Mouse (Mus musculus) G1E (cell line): Measurements from ENCODE around the gene Gm26602. TPM values are rescaled to one million over a fixed set of nuclear protein-coding genes. Genes with fewer than 3 reads are reported as not detected.

Source experiments
- ATAC-seq: 2 replicates; pipeline ENCODE4 v1.8.0; 2016; ENCODE audit warnings: mild to moderate bottlenecking; ENCODE audit not compliant: insufficient number of reproducible peaks, poor library complexity, low FRiP score, severe bottlenecking; ENCODE audit errors: extremely low read depth
- DNase-seq: peaks from one replicate; pipeline ENCODE4 v3.0.0; 2012; ENCODE audit warnings: low spot score
- H3K27me3 ChIP-seq: 2 replicates; pipeline ENCODE4 v1.6.1; 2012; ENCODE audit warnings: mild to moderate bottlenecking, low read length, inconsistent platforms; ENCODE audit not compliant: insufficient read depth
- H3K36me3 ChIP-seq: replicated peaks from 2 replicates; pipeline ENCODE3; 2012; ENCODE audit warnings: mild to moderate bottlenecking, inconsistent platforms
- H3K4me1 ChIP-seq: 2 replicates; pipeline ENCODE4 v1.6.1; 2012; ENCODE audit warnings: low read depth, low read length, inconsistent platforms, mixed read lengths; ENCODE audit not compliant: insufficient read depth
- H3K4me3 ChIP-seq: 2 replicates; pipeline ENCODE4 v1.5.1; 2012; ENCODE audit warnings: low read depth, mild to moderate bottlenecking, inconsistent platforms, low read length, moderate library complexity, mixed read lengths
- H3K9me3 ChIP-seq: replicated peaks from 2 replicates; pipeline ENCODE4 v1.6.1; 2012; ENCODE audit warnings: inconsistent platforms
- CTCF ChIP-seq: IDR thresholded peaks from 2 replicates; pipeline ENCODE4 v1.5.1; 2012; ENCODE audit warnings: low read depth, low read length, inconsistent platforms, mixed read lengths
- GATA1 ChIP-seq: IDR thresholded peaks from 2 replicates; pipeline ENCODE4 v1.6.1; 2012; ENCODE audit warnings: borderline replicate concordance, low read length, inconsistent platforms, mixed read lengths
- GATA2 ChIP-seq: IDR thresholded peaks from 2 replicates; pipeline ENCODE4 v1.6.1; 2012; ENCODE audit warnings: low read depth, low read length, inconsistent platforms, borderline replicate concordance
- POLR2AphosphoS5 ChIP-seq: IDR thresholded peaks from 2 replicates; pipeline ENCODE4 v1.6.1; 2012; ENCODE audit warnings: low read depth, low read length, inconsistent platforms; ENCODE audit not compliant: insufficient replicate concordance
- TAL1 ChIP-seq: conservative IDR thresholded peaks from 2 replicates; pipeline ENCODE4 v1.6.1; 2012; ENCODE audit warnings: low read depth, low read length, inconsistent platforms, mixed read lengths
- polyA plus RNA-seq: library from polyadenylated mRNA; stranded (reverse); fragments of >175 nt; gene quantifications from 2 replicates; pipeline ENCODE4 v1.2.3, GENCODE M21; 2012
- total RNA-seq, 2 experiments: library from RNA; stranded (forward) in 1 of 2; stranded (reverse) in 1 of 2; fragments of 200-1000 nt in 1 of 2; fragments of >200 nt in 1 of 2; fragmentation: Nextera tagmentation in 1 of 2; gene quantifications; 2 replicates each; pipeline ENCODE4 v1.2.3; 2014 to 2017

Gene Gm26602
- total and polyA plus RNA-seq, 3 experiments, result 0.41 TPM; not detected in 2

GRCm38 (mm10) chr10:79929967-79930825, 19.5 kb downstream of the Gm26602 start:
- H3K36me3 ChIP-seq, result peaks cover 61% of the 10 kb centered on the region
- no peaks in the 10 kb centered on the region for H3K9me3 ChIP-seq
- ATAC-seq (no peak), DNase-seq (no peak)
- H3K4me1 ChIP-seq, result peaks cover 77% of the 10 kb centered on the region
- no peak overlapping the region; the same call in 1 of the 2 replicates for H3K4me3 ChIP-seq
- no peak for TF ChIP-seq POLR2AphosphoS5
- no peak for TF ChIP-seq GATA2
- TF ChIP-seq TAL1, result no peak
- no peak for TF ChIP-seq CTCF
- TF ChIP-seq GATA1, result no peak
- H3K27me3 ChIP-seq, result no peaks in the 10 kb centered on the region

GRCm38 (mm10) chr10:79930826-79931186, 20.1 kb downstream of the Gm26602 start:
- Histone ChIP-seq H3K36me3 (peaks cover 67% of the 10 kb centered on the region), H3K27me3 (no peaks in the 10 kb centered on the region), H3K4me3 (no peak overlapping the region; the same call in 1 of the 2 replicates), H3K4me1 (peaks cover 79% of the 10 kb centered on the region), H3K9me3 (no peaks in the 10 kb centered on the region)
- TF ChIP-seq CTCF, result no peak
- no peak for TF ChIP-seq TAL1
- TF ChIP-seq GATA1, result no peak
- TF ChIP-seq GATA2, result no peak
- no peak for TF ChIP-seq POLR2AphosphoS5
- DNase-seq (no peak), ATAC-seq (no peak)

GRCm38 (mm10) chr10:79931797-79932196, 21.1 kb downstream of the Gm26602 start:
- no peak for TF ChIP-seq CTCF
- TF ChIP-seq GATA1, result no peak
- TF ChIP-seq POLR2AphosphoS5, result no peak
- TF ChIP-seq GATA2, result no peak
- TF ChIP-seq TAL1, result no peak
- no peak for DNase-seq
- peaks cover 80% of the 10 kb centered on the region for H3K4me1 ChIP-seq
- peaks cover 77% of the 10 kb centered on the region for H3K36me3 ChIP-seq
- no peak for ATAC-seq
- H3K9me3 ChIP-seq, result no peaks in the 10 kb centered on the region
- no peaks in the 10 kb centered on the region for H3K27me3 ChIP-seq
- no peak overlapping the region for H3K4me3 ChIP-seq

- no peak for DNase-seq
- no peak for ATAC-seq
- peaks cover 86% of the 10 kb centered on the region for H3K36me3 ChIP-seq
- no peaks in the 10 kb centered on the region for H3K27me3 ChIP-seq
- H3K9me3 ChIP-seq, result no peaks in the 10 kb centered on the region
- TF ChIP-seq TAL1, result no peak
- TF ChIP-seq CTCF, result no peak
- no peak for TF ChIP-seq POLR2AphosphoS5
- no peak for TF ChIP-seq GATA2
- no peak for TF ChIP-seq GATA1
- H3K4me3 ChIP-seq, result peak overlapping the region; percentile 8; the same call in 1 of the 2 replicates
- peaks cover 89% of the 10 kb centered on the region for H3K4me1 ChIP-seq
These were observed 22.1 kb downstream of the Gm26602 start for GRCm38 (mm10) chr10:79932736-79933135.

- no peaks in the 10 kb centered on the region for H3K9me3 ChIP-seq
- no peak for TF ChIP-seq GATA2
- TF ChIP-seq TAL1, result no peak
- TF ChIP-seq CTCF, result no peak
- no peak for TF ChIP-seq POLR2AphosphoS5
- TF ChIP-seq GATA1, result no peak
- H3K27me3 ChIP-seq, result no peaks in the 10 kb centered on the region
- H3K4me3 ChIP-seq, result no peak overlapping the region
- H3K4me1 ChIP-seq, result peaks cover 94% of the 10 kb centered on the region
- peaks cover 91% of the 10 kb centered on the region for H3K36me3 ChIP-seq
- ATAC-seq (no peak), DNase-seq (no peak)
These were observed 22.6 kb downstream of the Gm26602 start for GRCm38 (mm10) chr10:79933145-79933679.

- no peaks in the 10 kb centered on the region for H3K27me3 ChIP-seq
- H3K9me3 ChIP-seq, result no peaks in the 10 kb centered on the region
- DNase-seq (no peak), ATAC-seq (no peak)
- H3K4me1 ChIP-seq, result peaks cover 96% of the 10 kb centered on the region
- H3K36me3 ChIP-seq, result peaks cover 98% of the 10 kb centered on the region
- TF ChIP-seq GATA1 (no peak), GATA2 (no peak), POLR2AphosphoS5 (no peak), CTCF (no peak), TAL1 (no peak)
- no peak overlapping the region for H3K4me3 ChIP-seq
These were observed 23.2 kb downstream of the Gm26602 start for GRCm38 (mm10) chr10:79933861-79934260.
